Mouse (Mus musculus) gastrocnemius, adult 8-10 months (tissue): Measurements from ENCODE around the gene Mpc2. TPM values are rescaled to one million over a fixed set of nuclear protein-coding genes. Genes with fewer than 3 reads are reported as not detected.
A peak's percentile ranks its signal among the peaks of the same experiment; 100 is the strongest.

Source experiments
- DNase-seq, 2 experiments: peaks; one replicate each; pipeline ENCODE4 v3.0.0; 2022; ENCODE audit warnings: low spot score in 2 of 2
- total RNA-seq, 4 experiments: library from RNA; stranded (reverse); gene quantifications; 2 replicates each; pipeline ENCODE4 v1.2.4; 2022

The Mpc2 gene
- total RNA-seq, 4 experiments from 2014 or later, result 273 to 322 (median 311) TPM

- DNase-seq, result peak; percentile 16 to 36
Observed at GRCm38 (mm10) chr1:165503307-165504024, 43.0 kb downstream of the Mpc2 start.

DNA sequence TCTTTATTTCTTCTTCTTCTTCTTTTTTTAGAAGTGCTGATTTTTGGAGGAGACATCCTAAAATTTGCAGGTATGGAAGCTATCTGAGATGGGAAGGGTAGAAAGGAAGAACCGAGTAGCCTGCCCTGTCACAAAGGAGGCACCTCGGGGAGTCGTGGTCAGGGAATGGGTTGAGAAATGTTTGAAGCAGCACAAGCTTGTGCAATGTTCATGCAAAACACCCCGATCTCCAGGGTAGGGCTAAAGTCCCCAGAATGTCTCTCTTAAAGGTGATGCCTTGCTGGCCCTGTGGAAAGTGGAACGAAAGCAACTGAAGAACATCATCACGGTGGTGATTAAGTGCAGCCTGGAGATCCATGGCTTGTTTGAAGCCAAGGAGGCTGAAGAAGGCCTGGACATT is 45.9 kb downstream of the Mpc2 start:
- no peak for DNase-seq

DNA sequence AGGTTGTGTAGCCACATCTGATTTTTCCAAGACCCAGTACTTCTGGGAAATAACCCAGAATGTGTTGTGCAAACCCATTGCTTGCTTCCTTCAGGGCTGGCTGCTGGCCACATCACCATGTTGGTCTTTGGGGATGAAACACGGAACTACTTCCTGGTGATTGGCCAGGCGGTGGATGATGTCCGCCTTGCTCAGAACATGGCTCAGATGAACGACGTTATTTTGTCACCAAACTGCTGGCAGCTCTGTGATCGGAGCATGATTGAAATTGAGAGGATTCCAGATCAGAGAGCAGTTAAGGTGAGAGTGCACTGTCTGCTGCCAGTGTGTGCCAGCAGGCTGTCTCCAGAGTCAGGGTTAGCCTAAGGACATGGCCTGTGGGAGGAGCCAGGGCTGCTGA is 49.7 kb downstream of the Mpc2 start:
- DNase-seq, result peak; percentile 5 to 40

DNA sequence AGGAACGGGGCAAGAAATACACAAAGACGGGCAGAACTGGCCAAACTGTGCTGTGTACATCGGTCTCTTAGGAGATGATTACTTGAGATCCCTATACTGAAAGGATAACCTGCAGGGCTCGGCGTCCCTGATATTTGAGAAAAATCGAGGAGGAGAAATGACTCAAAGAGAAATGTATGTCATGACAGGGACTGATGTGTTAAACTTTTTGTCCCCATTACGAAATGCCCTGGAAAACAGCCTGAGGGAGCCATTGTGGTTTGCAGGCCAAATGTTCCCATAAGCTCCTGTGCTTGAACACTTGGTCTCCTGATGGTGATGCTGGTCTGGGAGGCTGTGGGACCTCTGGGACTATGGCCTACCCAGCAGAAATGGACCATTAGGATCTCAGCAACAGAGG is 60.3 kb downstream of the Mpc2 start:
- DNase-seq, result no peak

Other genes with a start within 250 kb of the Mpc2 start
- 10 to 100 TPM; 18.6 to 21.7 (median 19.5) TPM for gene Tiprl, start 223.6 kb upstream of the Mpc2 start, total RNA-seq
- gene Gpr161, start 164.8 kb upstream of the Mpc2 start, total RNA-seq, result under 1 TPM; 0.68 to 0.96 (median 0.80) TPM
- gene Dcaf6, start 162 bp upstream of the Mpc2 start, total RNA-seq, result 100 to 1,000 TPM; 285 to 320 (median 302) TPM
- not detected for gene Adcy10, start 24.5 kb downstream of the Mpc2 start, total RNA-seq
- gene Mpzl1, start 173.9 kb downstream of the Mpc2 start, total RNA-seq, result 1 to 10 TPM; 5.1 to 6.1 (median 6.0) TPM
- gene Rcsd1, start 249.1 kb downstream of the Mpc2 start, total RNA-seq, result 100 to 1,000 TPM in 3 of 4 experiments, 10 to 100 TPM in 1; 81.2 to 107 (median 103) TPM